Mouse (Mus musculus): Measurements from ENCODE around the gene Khdc4. TPM values are rescaled to one million over a fixed set of nuclear protein-coding genes. Genes with fewer than 3 reads are reported as not detected.

Gene Khdc4
- 52.6 and 71.2 TPM in 2 replicates for total RNA-seq (2017)

DNA sequence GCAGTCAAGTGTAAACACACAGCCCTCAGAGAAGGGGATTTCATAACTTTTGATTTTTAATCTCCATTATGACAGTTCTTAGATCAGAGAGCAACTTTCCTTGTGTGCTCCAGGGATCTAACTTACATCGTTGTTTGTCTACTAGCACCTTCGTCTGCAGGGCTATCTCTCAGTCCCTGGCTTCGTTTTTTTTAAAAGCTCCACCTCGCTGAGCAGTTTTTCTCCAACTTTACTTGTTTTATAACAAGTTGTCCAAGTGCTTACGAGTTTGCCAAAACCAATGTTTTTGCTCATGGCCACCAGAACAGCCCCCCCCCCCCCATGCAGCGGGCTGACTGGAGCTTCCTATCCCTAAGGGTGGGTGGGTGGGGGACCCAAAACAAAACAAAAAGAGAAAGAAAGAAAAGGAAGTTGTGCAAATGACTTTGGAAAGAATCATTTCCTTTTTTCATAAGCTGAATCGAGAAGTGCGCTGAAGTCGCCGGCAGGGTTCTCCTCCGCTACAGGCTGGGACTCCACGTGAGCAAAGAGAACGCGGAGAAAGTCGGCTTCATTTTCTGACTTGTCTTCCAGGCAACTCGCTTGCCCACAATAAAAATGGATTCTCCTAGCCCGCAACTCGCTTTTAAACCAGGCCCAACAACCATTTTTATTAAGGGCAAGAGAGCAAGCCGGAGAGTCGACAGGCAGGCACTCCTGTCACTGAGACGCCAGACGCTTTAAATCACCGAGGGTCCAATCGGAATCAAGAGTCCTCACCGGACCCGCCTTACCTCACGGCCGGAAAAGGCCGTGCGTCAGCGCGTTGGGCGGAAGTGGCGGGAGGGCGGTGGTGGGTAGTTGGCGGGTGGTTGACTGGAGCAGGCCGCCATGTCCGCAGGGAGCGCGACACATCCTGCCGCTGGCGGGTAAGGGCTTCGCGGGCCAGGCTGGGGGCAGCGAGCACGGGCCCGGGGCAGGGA lies at the start of gene Khdc4:
TSS of gene Khdc4 (plus strand) at position 824 of the 962 bp plus-strand sequence.
- ATAC-seq (replicated peaks; ENCODE audit: low read depth, poor library complexity, severe bottlenecking), result peak; percentile 99

DNA sequence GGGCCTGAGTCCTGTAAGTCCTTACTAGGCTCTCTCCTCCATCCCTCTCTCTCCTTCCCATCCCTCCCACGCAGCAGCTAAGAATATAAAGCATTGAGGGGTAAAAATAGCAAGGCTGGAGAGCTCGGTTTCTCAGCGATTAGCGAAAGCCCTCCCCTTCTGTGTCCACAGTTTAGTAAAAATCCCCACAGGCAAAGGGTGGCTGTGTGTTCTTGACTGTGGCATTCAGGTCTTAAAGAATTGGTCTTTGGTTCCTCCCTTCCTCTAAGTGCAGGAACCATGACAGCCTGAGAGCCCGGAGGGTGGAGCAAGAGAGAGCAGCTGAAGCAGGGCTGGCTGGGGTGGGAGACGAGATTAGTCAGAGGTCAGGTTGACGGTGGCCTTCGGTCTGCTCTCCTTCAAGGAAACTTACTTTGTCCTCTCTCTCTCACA lies 49.0 kb upstream of the Khdc4 start:
- ATAC-seq (replicated peaks; ENCODE audit: low read depth, poor library complexity, severe bottlenecking), result no peak

GRCm38 (mm10) chr3:88637134-88637533 lies 48.5 kb upstream of the Khdc4 start:
- ATAC-seq (replicated peaks; ENCODE audit: low read depth, poor library complexity, severe bottlenecking), result no peak

DNA sequence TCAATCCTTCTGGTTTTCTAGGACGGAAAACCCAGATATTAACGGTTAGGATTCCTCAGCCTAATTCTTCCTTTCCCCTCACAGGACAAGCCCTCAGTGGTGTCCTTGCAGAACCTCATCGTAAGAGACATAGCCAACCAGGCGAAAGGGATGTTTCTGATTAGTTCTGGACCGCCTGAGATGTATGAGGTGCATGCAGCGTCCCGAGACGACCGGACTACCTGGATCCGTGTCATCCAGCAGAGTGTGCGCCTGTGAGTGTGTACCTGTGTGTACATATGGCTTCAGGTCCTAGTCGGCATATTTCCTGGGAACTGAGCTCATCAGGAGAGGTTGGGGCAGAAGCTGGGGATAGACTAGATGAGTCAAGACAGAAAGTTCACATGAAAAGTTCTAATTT lies 46.4 kb upstream of the Khdc4 start:
- ATAC-seq (replicated peaks; ENCODE audit: low read depth, poor library complexity, severe bottlenecking), result no peak

GRCm38 (mm10) chr3:88640676-88641075 lies 44.9 kb upstream of the Khdc4 start:
- ATAC-seq (replicated peaks; ENCODE audit: low read depth, poor library complexity, severe bottlenecking), result peak; percentile 68; the same call in 1 of the 2 replicates

DNA sequence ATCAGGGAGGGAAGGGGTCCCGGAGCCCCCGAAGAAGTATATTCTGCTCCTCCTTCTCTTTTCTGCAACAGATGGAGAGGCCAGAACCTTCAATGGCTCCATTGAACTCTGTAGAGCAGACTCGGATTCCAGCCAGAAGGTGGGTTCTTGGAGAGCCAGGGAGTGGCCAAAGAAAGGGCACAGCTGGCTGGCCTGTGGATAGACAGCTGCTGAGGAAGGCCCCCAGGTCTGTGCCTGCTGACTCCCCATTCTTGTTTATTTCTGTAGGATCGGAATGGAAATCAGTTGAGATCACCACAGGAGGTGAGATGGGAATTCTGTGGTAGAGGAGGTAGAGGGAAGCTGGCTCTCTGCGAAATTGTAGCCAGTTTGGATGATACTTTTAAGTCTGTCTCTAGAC lies 42.5 kb upstream of the Khdc4 start:
- no peak for ATAC-seq (replicated peaks; ENCODE audit: low read depth, poor library complexity, severe bottlenecking)

DNA sequence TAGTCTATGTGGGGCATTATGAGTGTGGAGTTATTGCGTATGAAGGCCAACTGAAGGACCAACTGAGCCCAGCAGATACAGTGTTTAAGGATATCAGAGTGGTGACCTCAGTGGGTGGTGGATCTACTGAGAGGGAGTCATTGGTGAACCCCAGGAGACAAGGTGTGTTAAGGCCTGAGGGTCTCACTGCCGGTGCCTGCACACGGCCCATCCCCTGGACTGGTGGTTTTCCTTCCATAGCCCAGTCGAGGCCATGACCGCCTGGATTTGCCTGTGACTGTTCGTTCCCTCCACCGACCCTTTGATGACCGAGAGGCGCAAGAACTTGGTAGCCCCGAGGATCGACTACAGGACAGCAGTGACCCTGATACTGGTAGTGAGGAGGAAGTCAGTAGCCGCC lies 39.7 kb upstream of the Khdc4 start:
- ATAC-seq (replicated peaks; ENCODE audit: low read depth, poor library complexity, severe bottlenecking), result no peak

DNA sequence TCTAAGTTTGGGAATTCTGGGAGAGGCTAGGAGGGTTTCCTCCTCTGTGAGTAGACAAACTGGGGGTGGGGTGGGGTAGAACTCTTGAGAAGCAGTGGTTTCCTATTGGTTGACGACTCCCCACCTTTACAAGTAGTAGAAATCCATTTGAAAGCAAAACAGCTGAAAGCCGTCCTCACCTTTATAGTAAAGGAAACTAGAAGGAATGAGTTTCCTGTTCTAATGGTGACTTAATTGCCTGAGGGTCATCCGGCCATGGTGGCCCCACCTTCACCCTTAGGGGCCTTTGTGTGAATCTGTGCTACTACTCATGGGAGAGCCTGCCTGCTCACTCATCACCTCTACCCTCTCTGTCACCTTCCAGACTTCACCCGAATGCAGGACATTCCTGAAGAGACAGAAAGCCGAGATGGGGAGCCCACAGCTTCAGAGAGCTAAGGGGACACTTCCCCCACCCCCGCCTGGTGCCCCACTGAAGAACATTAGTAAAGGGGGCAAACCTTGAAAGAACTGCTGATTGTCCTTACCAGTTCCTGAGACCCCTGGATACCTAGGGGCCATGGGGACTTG lies 39.1 kb upstream of the Khdc4 start:
- no peak for ATAC-seq (replicated peaks; ENCODE audit: low read depth, poor library complexity, severe bottlenecking)

GRCm38 (mm10) chr3:88647076-88647475 lies 38.5 kb upstream of the Khdc4 start:
- no peak for ATAC-seq (replicated peaks; ENCODE audit: low read depth, poor library complexity, severe bottlenecking)

- ATAC-seq (replicated peaks; ENCODE audit: low read depth, poor library complexity, severe bottlenecking), result peak; percentile 53
Measured at GRCm38 (mm10) chr3:88647779-88648413, 37.7 kb upstream of the Khdc4 start.

GRCm38 (mm10) chr3:88648452-88649168 lies 37.0 kb upstream of the Khdc4 start:
- no peak for ATAC-seq (replicated peaks; ENCODE audit: low read depth, poor library complexity, severe bottlenecking)

- no peak for ATAC-seq (replicated peaks; ENCODE audit: low read depth, poor library complexity, severe bottlenecking)
Measured at GRCm38 (mm10) chr3:88649186-88649585, 36.4 kb upstream of the Khdc4 start.

DNA sequence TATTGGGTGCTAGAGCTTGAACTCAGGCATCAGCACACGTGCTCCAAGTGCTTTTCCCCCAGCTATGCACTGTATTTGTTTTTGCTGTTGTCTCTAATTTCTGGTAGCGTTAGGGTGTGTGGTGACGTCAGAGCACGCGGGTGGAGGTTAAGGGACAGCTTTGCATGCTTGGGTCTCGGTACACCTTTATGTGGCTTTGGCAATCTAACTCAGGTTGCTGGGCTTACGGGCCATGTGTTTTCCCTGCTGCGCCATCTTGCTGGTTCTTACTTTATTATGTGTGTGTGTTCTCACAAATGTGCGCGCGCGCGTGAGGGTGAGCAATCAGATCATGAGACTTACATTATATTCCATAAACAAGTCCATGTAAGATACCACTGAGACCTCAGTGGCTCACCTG lies 35.6 kb upstream of the Khdc4 start:
- no peak for ATAC-seq (replicated peaks; ENCODE audit: low read depth, poor library complexity, severe bottlenecking)

DNA sequence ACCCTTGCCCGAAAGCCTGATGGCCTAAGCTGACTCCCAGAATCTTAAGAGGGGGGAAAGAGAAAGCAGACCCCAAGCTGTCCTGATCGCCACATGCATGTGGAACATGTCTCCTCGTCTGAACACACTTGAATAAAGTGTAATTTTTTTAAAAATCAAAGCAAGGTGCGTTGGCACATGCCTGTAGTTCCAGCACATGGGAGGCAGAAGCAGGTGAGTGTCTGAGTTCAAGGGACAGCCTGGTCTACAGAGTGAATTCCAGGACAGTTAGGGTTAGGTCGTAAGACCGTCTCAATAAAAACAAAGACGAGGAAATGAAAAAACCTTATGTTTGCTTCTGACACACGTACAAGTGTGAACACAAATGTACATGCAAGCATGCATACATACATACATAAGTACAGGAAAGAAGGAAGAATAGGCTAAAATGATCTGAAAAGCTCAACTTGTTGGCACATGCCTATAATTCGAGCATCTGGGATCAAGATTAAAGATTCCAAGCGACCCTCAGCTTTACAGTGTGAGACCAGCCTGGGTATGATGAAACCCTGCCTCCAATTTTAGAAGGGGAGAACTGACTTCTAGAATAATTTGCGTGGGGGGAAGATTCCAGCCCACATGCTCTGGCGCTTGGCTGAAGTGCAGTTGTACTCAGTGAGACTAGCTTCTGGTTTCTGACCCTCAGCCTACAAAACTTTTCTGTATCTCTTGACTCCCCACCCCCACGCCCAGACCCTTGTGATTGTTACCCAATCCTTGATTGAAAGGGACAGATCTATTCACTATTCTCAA lies 34.7 kb upstream of the Khdc4 start:
- ATAC-seq (replicated peaks; ENCODE audit: low read depth, poor library complexity, severe bottlenecking), result no peak

- ATAC-seq (replicated peaks; ENCODE audit: low read depth, poor library complexity, severe bottlenecking), result peak; percentile 43
Measured at GRCm38 (mm10) chr3:88651669-88652618, 33.7 kb upstream of the Khdc4 start.

DNA sequence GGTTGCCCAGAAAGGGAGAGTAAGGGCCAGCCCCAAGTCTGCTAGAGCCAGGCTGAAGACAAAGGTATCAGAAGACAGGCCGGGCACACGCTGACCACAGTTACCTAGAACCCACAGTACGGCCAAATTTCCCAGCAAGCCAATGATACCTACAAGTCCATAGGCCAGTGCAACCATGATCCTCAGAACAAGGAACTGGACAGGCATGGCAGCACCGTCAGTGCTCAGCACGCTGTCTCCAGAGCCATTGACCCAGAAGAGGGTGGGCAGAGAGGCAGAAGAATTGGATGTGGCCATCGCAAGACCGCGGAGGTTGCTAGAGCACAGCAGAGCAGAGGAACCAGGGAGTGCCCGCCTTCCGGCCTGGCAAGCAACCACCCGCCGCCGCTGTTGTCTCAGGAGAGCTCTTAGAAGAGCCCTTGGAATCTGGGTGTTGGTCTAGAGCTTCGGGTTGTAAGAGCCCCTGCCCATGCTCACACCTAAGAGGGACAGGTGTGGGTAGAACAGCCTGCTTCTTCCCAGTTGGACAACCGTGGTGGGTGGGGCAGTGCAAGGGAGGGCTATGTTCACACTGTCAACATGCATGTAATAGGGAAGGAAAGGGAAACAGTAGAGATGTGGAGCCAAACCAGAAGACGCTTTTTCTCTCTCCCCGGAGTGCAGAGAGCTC lies 32.6 kb upstream of the Khdc4 start, which contains the start of gene Rxfp4:
TSS of gene Rxfp4 (minus strand) at position 297 of the 670 bp plus-strand sequence.
- ATAC-seq (replicated peaks; ENCODE audit: low read depth, poor library complexity, severe bottlenecking), result no peak

DNA sequence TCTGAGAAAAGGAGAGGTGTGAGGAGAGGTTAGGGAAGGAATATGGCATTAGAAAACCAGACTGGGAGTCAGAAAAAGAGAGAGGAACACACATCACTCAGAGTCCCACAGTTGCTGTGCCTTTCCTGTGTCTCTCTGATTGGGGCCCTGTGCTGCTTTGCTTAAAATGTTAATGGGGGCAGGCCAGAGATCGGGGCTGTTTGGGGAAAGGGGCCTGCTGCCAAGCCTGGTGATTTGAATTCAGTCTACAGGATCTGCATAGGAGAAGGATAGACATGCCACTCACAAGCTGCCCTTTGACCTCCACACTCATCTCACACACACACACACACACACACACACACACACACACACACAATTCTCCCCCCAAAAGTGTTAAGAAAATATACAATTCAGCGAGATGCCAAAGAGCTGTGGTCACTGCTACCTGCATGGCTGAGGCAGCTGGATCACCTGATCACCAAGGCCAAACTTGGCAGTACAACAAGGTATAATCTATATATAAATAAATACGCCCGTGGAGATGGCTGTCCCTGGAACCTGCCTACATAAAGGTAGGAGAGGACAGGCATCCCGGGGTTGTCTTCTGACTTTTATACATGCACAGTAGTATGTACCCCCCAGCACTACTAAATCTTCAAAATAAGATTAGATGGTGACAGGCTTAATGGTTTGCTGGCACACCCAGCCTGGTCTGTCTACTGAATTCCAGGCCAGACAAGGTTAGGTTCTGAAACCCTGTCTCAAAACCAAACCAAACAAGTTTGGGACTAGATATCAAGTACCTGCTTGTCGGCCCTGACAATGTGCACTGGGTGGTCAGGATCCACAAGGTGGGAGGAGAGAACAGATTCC lies 31.9 kb upstream of the Khdc4 start:
- ATAC-seq (replicated peaks; ENCODE audit: low read depth, poor library complexity, severe bottlenecking), result no peak

Data from common myeloid progenitor, adult 5-6 weeks (primary cell).